Mouse (Mus musculus): ENCODE measurements around the gene Tlx1.

The Tlx1 gene

DNA sequence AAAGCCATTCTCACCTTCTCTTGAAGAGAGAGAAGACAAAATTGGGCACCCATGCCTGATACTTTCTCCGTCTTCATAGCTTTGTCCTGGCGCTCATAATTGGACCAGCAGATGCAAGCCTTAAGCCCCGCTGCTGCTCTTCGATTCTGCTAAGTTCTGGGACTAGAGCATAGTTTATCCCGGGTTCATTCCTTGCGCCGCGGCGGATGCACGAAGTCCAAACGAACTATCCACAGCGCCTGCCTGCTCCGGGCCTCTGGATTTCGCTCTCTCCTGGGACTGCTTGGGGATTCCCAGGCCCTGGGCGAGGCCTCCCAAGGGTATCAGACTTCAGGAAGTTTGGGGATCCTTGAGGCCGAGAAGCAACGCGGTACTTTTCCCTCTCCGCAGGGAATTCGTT lies 8.4 kb downstream of the Tlx1 start:
- DNase-seq (ENCODE audit: low spot score) = no peak

DNA sequence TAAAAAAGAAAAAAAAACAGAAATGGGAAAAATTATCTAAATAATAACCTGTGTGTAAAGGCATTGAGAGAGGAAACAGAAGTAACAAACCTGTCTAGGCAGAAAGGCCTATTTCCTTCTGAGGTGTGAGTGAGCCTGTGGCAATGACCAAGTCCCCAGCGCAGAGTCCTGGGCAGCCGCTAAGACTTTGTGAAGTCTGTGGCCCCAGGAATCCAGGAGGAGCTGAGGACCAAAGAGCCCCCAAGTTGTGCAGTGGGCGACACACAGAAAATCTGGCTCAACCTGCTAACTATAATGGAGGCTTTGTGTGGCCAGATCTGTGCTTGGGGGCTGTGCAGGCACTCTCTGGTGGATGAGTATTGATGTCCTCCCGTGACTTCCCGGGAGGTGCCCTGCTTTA lies 9.0 kb downstream of the Tlx1 start:
- no peak for DNase-seq (ENCODE audit: low spot score)

DNA sequence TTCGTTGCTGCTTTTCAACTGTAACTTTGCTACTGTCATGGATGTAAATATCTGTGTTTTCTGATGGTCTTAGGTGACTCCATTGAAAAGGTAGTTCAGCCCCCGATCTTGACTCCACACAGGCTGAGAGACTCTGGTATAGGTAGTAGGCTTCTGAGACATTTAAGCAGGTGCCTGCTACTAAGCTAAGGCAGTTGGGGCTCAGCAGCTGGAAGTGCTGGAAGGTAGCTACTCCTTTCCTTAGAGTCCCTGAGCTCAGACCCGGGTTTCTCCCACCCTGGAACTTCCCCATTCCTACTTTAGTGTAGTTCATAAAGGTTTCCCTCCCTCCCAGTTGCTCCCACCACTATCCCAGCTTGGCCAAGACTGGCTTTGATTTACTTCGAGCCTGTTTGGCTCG lies 9.5 kb downstream of the Tlx1 start:
- DNase-seq (ENCODE audit: low spot score) = no peak

DNA sequence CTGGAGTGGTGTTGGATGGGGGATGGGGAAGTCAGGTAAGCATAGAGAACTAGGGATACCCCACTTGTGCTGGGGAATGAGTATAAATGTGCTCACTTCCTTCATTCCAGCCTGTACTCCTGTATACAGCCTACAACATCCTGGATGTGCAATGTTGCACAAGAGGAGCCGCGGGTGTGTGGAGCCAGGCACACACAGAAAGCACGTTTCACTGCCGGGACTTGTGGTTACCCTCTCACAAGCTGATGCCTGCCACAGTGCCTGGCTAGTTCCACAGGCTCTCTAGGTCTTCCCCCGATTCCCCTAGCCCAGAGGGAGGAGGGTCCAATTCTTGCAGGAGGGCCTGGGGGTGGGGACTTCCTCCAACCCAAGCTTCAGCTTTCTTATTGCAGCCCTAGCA lies 10.0 kb downstream of the Tlx1 start:
- DNase-seq (ENCODE audit: low spot score) = no peak

DNA sequence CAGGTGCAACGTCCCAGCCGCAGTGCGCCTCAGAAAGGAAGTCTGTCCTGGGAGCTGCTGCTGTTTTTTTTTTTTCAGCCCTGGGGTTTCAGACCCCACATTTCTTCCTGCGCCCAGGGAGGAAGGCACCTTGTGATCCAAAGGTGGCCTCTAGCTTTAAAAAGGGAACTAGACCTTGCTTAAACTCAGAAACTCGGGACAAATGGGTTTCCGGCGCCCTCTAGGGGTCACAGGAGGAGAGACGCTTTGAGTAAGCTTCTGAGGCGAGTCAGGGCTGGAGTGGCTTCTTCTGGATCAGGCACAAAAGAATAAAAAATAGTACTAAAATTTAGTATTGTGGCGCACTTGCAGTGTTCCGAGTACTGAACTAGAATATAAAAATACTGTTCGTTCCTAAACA lies 10.6 kb downstream of the Tlx1 start:
- peak; percentile 82 for DNase-seq (ENCODE audit: low spot score)

DNA sequence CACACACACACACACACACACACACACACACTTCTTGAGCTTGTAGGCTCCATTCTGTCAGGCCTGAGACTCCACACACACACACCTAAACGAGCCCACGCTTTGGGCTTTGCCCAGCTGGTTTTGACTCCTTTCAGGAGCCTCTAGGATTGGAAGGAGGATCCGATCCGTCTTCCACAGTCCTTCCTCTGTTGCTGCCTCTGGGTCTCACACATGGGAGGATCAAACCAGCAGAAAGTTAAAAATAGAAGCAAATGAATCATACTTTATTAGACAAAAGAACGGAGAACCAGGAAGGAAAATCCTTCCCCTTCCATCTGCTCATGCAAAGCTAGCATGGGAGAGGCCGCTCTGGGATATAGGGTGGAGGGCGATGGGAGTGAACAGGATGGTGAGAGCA lies 11.7 kb downstream of the Tlx1 start:
- DNase-seq (ENCODE audit: low spot score) = no peak

DNA sequence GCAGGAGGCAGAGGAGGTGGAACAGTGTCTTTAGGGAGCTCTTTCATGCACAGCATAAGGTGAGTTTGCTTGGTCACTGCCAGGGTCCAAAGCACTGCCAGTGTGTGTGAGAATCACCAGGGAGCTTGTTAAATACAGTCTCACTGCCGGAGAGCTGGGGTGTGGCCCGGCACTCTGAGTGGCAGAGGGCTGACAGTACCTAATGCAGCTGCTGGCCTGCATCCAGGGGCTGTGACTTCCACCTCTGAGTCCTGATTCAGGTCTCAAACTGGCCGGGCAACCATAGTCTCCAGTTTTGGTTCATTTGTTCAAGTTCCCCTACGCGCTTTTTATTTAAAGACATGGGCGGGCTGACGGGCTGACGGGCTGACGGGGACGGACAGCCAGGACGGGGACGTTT lies 12.4 kb downstream of the Tlx1 start:
- DNase-seq (ENCODE audit: low spot score) = no peak

DNA sequence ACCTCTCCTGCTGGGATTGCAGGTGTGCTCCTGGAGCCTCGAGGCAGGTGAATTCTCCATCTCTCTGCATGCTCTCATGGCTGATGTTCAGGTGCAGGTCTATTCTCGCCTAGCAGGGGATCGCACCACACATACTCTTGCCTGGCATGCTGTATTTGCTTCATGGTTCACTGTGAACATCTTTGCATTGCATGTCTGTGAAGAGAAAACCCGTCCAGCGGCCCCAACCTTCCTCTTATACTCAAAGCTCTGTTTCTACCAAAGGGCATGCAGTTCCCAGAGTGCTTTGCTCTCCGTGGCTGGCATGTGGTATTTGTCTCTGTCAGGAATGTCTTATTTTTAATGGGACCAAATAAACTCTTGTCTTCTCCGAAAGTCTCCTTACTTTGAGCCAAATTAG lies 20.0 kb downstream of the Tlx1 start:
- DNase-seq (ENCODE audit: low spot score) = peak; percentile 33

DNA sequence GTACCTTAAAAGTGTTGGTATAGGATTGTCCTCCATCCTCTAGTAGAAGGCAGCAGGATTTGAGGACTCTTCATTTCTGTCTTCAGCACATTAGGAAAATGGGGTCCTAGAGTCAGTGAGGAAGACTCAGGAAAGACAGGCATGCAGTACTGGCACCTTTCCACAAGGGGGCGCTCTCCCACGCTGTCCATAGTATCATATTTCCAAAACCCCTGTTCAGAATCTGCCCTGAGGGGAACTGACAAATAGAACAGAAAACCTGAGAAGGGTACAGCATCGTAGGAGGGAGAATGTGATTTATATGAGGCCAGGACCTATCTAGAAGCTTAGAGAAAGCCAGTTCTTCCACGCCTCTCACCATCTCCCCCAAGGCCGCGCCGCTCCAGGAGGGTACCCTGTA lies 24.3 kb downstream of the Tlx1 start:
- DNase-seq (ENCODE audit: low spot score) = peak; percentile 62

DNA sequence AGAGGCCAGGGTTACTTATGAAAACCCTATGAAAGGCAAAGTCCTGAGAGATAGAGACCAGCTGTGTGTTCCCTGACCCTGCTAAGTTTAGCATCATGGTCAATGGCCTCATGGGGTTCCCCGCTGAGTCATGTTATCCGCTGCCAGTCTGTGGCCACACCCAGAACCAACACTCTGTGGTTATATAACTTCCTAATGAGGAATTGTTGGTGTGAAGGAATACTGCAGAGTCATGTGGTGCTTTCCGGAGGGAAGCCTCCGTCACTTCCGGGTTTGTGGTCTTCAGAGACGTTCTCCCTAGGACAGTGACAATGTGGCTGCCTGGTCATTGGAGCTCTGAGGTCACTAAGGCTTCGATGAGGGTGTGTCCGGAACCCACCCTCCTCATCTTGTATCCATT lies 25.8 kb downstream of the Tlx1 start:
- peak; percentile 37 for DNase-seq (ENCODE audit: low spot score)

DNA sequence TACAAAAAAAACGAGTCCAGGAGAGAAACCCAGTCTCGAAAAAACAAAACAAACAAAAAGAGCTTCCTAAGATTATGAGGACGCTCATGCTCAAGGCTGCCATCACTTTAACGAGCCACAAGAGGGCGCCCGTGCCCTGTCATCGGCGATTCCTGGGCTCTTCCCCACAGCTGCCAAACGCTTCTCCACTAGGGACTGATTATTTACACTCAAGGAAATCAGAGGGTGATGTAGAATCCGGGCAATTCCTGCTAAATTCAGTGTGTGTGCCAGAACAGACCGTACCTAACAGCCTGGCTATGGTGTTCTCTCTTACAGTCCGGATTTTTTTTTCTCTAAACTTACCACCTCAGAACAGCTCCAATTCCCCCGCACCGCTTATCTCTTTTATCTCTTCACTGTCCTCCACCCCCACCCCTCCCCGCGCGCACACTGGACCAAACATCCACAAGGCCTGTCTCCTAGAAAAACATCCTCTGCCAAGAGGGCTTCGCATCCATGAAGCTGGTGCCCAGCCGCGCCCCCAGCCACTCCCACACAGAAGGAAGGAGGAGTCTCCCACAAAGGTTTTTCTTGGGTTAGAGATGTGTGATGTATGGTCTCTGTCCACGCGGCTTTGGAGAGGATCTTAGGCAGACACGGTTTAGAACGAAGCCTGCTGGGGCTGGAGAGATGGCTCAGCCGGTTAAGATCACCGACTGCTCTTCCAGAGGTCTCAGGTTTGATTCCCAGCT lies 26.7 kb downstream of the Tlx1 start:
- DNase-seq (ENCODE audit: low spot score) = peak; percentile 86

DNA sequence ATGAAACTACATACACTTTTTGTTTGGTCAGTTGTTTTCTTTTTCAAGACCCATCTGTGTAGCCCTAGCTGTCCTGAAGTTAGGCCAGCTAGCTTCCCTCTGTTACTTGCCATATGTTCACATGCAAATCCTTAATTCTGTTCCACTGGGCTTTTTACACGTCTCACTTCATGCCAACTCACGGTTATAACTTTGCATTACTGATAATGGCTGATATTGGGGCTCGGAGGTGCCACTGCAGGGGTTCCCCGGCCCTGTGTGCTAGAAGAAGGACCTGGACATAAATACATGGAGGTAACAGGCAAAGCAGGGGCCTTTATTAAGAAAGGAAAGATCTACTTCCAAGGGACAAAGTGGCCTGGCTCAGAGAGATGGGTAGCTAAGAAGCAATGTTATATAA lies 29.0 kb downstream of the Tlx1 start:
- DNase-seq (ENCODE audit: low spot score) = peak; percentile 7

DNA sequence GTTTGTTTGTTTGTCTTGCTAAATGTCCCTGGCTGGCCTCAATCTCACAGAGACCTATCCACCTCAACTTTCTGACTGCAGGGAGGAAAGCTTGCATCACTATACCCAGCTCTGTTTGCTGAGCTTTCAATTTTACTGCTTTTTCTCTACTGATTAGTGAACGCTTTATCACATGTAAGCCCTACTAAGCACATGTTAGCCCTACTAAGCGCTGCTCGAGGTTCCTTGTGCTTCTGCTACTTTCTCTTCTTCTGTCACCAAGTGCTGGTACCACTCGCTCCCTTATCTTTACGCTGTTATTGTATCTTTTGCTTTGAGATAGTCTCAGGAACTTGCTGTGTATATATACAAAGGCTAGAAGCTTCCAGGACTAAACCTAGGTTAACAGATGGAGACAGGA lies 30.0 kb downstream of the Tlx1 start:
- DNase-seq (ENCODE audit: low spot score) = no peak

DNA sequence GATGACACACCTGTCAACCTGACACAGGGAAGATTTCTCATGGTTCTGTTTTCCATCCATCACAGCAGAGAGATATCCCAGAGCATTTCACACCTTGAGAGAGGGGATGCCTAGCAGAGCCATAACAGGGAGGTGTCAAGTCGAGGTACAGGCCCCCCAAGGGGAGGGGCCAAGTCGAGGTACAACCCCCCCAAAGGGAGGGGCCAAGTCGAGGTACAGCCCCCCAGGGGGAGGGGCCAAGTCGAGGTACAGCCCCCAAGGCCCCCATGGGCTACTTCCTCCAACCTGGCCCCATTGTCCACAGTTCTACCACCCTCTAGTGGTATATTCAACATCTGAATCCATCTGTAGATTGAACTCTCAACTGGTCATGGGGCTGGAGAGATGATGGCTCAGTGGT lies 44.2 kb downstream of the Tlx1 start:
- peak; percentile 40 for DNase-seq (ENCODE audit: low spot score)

DNA sequence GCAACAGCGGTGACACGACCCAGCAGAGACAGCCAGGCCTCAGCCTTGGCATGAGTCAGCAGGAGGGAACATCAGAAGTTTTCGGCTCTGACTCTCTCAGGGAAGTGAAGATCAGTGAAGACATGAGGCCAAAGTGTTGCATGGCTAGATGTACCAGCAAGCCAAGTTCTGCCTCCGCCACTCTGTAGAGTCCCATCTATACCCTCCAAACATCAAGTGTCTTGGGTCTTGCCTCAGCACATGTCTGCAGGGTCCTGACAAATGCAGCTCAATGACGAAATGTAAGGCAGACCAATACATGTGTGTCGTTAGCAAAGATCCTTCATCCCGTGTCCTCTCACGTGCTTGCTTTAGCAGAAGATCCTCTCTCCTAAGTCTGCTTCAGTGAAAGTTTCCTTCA lies 46.5 kb downstream of the Tlx1 start:
- peak; percentile 18 for DNase-seq (ENCODE audit: low spot score)

DNA sequence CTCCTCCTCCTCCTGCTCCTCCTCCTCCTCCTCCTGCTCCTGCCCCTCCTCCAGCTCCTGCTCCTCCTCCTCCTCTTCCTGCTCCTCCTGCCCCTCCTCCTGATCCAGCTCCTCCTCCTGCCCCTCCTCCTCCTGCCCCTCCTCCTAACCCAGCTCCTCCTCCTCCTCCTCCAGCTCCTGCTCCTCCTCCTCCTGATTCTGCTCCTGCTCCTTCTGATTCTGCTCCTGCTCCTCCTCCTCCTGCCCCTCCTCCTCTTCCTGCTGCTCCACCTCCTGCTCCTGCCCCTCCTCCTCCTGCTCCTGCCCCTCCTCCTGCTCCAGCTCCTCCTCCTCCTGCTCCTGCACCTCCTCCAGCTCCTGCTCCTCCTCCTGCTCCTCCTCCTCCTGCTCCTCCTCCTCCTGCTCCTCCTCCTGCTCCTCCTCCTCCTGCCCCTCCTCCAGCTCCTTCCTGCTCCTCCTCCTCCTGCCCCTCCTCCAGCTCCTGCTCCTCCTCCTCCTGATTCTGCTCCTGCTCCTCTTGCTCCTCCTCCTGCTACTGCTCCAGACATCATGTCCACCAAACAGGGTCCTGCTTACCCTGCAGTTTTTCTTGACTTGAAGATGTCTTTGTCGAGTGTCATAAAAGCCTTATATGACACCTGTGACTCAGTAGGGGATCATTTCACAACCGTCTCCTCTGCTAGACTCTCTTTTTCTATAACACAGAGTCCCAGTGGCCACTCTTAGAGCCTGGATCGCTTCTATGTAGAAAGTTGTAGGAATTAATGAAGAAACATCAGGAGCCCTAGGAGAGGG lies 55.0 kb downstream of the Tlx1 start:
- peak; percentile 35 for DNase-seq (ENCODE audit: low spot score)
